Mouse (Mus musculus) c-Kit-positive CD71-negative TER-119-negative erythroid progenitor cells, embryonic 14.5 days (primary cell): ENCODE measurements at regions not wholly inside any gene's neighbourhood (a gene's known extent, or its start where the extent isn't known, plus 50 kb on each side); places are given as distances from the start of the nearest gene placed in this dataset.

Experiments used
- DNase-seq: peaks from one replicate; pipeline ENCODE4 v3.0.0-alpha.2; 2013; ENCODE audit warnings: low read depth

- no peak for DNase-seq
These were observed 61.9 kb downstream of the Pdcl3 start for GRCm38 (mm10) chr1:39047316-39047715.

GRCm38 (mm10) chr1:39057304-39057703 lies 71.9 kb downstream of the Pdcl3 start:
- no peak for DNase-seq

GRCm38 (mm10) chr1:39062509-39062908 lies 77.1 kb downstream of the Pdcl3 start:
- no peak for DNase-seq

GRCm38 (mm10) chr1:39063666-39064385 lies 78.4 kb downstream of the Pdcl3 start:
- DNase-seq, result no peak

- DNase-seq, result no peak
These were observed 79.4 kb downstream of the Pdcl3 start for GRCm38 (mm10) chr1:39064781-39065180.

GRCm38 (mm10) chr1:39067901-39068300 lies 82.5 kb downstream of the Pdcl3 start:
- no peak for DNase-seq

GRCm38 (mm10) chr1:39069086-39069655 lies 83.8 kb downstream of the Pdcl3 start:
- no peak for DNase-seq

- DNase-seq, result no peak
These were observed 84.3 kb downstream of the Pdcl3 start for GRCm38 (mm10) chr1:39069676-39070075.

- no peak for DNase-seq
These were observed 90.6 kb downstream of the Pdcl3 start for GRCm38 (mm10) chr1:39075966-39076365.

GRCm38 (mm10) chr1:39078584-39079315 lies 93.3 kb downstream of the Pdcl3 start:
- DNase-seq, result no peak

- no peak for DNase-seq
These were observed 98.8 kb downstream of the Pdcl3 start for GRCm38 (mm10) chr1:39083911-39084826.

- no peak for DNase-seq
These were observed 100.9 kb downstream of the Pdcl3 start for GRCm38 (mm10) chr1:39086273-39086672.

GRCm38 (mm10) chr1:39089875-39090274 lies 103.7 kb upstream of the Npas2 start:
- peak; percentile 41 for DNase-seq

- no peak for DNase-seq
These were observed 102.4 kb upstream of the Npas2 start for GRCm38 (mm10) chr1:39091121-39091520.

- DNase-seq, result no peak
These were observed 101.9 kb upstream of the Npas2 start for GRCm38 (mm10) chr1:39091638-39092037.

- DNase-seq, result no peak
These were observed 100.2 kb upstream of the Npas2 start for GRCm38 (mm10) chr1:39093291-39093690.

GRCm38 (mm10) chr1:39094001-39094400 lies 99.5 kb upstream of the Npas2 start:
- no peak for DNase-seq

- no peak for DNase-seq
These were observed 97.6 kb upstream of the Npas2 start for GRCm38 (mm10) chr1:39095901-39096300.

GRCm38 (mm10) chr1:39096726-39097125 lies 96.8 kb upstream of the Npas2 start:
- no peak for DNase-seq

- DNase-seq, result no peak
These were observed 96.0 kb upstream of the Npas2 start for GRCm38 (mm10) chr1:39097499-39097898.

- no peak for DNase-seq
These were observed 95.4 kb upstream of the Npas2 start for GRCm38 (mm10) chr1:39098154-39098553.

- no peak for DNase-seq
These were observed 94.3 kb upstream of the Npas2 start for GRCm38 (mm10) chr1:39099246-39099645.
